Mouse (Mus musculus) cerebellum, adult 11-12 months (tissue): ENCODE data around the gene Ugt1a7c.
A peak's percentile ranks its signal among the peaks of the same experiment; 100 is the strongest.
"Not testable (repeated sequence)": the region's sequence is repeated elsewhere in the genome, so short reads cannot be mapped to it uniquely, and the experiment has no call there.

Experiments used
- DNase-seq: peaks from one replicate; pipeline ENCODE4 v3.0.0; 2022

Gene Ugt1a7c

DNA sequence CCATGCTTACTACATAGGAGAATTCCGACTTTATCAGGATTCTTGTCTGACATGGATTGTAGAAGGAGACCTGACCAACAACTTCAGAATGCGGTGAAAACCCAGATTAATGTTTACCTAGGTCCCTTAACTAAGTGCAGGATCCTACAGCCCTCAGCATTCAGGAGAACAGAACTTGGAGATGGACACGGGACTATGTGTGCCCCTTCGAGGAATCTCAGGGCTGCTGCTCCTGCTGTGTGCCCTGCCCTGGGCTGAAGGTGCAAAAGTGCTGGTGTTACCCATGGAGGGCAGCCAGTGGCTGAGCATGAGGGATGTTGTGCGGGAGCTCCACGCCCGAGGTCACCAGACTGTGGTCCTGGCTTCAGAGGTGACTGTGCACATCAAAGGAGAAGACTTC is 105.6 kb downstream of the Ugt1a7c start, which contains the start of gene Ugt1a2:
TSS of gene Ugt1a2 (plus strand) at position 146 of the 400 bp plus-strand sequence.
- no peak for DNase-seq

DNA sequence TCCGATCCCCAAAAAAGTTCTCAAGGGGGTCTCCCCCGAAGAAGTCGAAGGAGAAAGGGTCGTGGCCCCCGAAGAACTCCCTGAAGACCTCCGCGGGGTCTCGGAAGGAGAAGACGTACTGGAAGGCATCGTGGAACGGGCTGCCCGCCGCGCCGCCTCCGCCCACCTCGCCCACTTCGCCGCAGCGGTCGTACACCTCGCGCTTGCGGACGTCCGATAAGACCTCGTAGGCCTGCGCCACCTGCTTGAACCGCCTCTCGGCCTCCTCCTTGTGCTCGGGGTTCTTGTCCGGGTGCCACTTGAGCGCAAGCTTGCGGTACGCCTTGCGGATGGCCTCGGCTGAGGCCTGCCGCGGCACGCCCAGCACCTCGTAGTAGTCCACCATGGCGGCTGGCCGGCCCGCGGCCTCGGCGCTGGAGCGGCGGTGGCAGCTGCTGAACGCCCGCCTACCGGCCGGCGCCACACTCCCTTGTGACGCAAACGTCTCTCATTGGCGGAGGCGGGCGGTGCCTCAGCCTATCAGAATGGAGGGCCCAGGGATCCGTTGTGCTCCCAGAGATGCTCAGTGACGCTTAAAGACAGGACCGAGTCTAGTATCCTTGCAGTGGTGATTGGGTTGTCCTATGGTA is 110.5 kb downstream of the Ugt1a7c start, which contains the start of gene Dnajb3:
TSS of gene Dnajb3 (minus strand) at position 489 of the 629 bp plus-strand sequence.
- peak; percentile 88 for DNase-seq

DNA sequence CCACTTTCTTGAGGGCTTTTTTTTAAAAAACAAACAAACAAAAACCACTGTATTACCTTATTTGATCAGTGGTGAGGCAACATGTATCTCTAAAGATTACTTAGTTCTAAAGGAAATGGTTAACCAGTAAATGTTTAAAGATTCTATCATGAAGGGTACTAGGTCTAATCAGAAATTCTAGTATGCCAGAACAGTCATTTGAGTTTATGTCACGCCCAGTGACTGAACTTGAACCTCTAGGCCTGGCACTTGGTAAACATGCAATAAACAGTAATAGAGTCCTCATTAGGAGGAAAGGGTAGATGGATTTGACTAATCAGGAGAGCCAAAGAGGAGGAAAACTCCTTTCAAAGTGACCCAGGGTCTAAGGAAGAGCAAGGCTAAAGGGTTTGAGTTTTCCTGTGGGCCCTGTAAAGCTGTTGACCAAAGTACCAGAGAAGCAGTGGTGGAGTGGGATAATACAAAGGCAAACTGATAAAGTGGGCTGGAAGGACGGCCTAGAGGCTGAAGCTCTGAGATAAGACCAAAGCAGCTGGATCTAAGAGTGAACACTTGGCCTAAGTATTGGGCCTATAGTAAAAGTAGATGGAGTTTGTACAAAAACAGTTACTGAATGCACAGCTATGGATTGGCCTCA is 112.1 kb downstream of the Ugt1a7c start:
- DNase-seq: no peak

DNA sequence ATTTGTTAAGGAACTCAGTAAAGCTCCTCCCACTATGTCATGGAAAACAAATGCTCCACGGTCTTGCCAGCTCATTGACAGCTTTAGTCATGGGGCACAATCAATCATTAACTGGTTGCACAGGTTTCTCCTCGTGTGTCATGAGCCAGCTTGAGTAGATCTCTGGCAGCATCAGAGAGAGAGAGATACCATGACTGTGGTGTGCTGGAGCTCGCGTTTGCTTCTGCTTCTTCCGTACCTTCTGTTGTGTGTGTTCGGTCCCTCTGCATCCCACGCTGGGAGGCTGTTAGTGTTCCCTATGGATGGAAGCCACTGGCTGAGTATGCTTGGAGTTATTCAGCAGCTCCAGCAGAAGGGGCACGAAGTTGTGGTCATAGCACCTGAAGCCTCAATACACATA is 117.0 kb downstream of the Ugt1a7c start, which contains the start of gene Ugt1a1:
TSS of gene Ugt1a1 (plus strand) at position 148 of the 400 bp plus-strand sequence.
- no peak for DNase-seq

GRCm38 (mm10) chr1:88212341-88213045 is 117.6 kb downstream of the Ugt1a7c start:
- no peak for DNase-seq

- no peak for DNase-seq
Measured at GRCm38 (mm10) chr1:88213061-88213460, 118.2 kb downstream of the Ugt1a7c start.

- DNase-seq: no peak
Measured at GRCm38 (mm10) chr1:88213766-88214461, 119.1 kb downstream of the Ugt1a7c start.

GRCm38 (mm10) chr1:88214462-88214952 is 119.6 kb downstream of the Ugt1a7c start:
- DNase-seq: no peak

GRCm38 (mm10) chr1:88215466-88216380 is 120.9 kb downstream of the Ugt1a7c start:
- DNase-seq: no peak

- no peak for DNase-seq
Measured at GRCm38 (mm10) chr1:88216551-88216950, 121.7 kb downstream of the Ugt1a7c start.

DNA sequence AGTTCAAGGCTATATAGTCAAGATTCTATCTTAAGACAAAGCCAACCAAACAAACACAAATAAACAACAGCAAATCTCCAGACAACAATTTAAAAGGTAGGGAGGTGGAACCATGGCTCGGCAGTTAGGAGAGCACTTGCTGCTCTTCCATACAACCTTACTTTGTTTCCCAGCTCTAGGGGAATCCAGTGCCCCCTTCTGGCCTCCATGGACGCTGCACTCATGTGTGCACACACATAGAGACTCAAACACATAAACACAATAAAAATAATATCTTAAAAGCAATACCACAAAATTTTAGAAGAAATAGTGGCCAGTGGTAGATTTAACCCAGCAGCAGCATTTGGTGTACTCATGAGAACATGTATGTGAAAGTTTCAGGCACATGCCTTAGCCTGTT is 122.3 kb downstream of the Ugt1a7c start:
- DNase-seq: no peak

DNA sequence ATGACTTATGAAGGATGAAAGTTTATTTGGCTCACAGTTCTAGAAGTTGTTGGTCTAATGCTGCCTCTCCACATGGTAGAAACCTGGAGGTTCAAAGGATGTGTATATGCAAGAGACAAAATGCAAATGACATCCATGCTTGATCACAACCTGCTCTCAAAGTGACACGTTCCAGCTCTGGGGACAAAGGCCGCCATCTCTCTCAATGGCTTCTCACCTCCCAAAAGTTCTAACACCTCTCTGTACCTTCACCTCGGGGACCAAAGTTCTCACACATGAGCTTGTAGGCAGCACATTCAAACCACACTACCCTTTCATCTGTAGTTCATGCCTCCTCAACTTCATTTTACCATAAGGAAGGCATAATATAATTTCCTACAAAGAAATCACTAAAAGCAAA is 122.7 kb downstream of the Ugt1a7c start:
- no peak for DNase-seq

DNA sequence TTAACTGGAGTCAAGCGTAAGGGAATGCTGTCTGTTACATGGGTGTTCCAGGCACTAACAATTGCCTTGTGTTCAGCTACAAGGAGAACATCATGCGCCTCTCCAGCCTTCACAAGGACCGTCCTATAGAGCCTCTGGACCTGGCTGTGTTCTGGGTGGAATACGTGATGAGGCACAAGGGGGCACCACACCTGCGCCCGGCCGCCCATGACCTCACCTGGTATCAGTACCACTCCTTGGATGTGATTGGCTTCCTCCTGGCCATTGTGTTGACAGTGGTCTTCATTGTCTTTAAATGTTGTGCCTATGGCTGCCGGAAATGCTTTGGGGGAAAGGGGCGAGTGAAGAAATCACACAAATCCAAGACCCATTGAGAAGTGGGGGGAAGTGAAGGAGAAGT is 123.2 kb downstream of the Ugt1a7c start:
- DNase-seq: no peak

GRCm38 (mm10) chr1:88218591-88218990 is 123.7 kb downstream of the Ugt1a7c start:
- DNase-seq: no peak

DNA sequence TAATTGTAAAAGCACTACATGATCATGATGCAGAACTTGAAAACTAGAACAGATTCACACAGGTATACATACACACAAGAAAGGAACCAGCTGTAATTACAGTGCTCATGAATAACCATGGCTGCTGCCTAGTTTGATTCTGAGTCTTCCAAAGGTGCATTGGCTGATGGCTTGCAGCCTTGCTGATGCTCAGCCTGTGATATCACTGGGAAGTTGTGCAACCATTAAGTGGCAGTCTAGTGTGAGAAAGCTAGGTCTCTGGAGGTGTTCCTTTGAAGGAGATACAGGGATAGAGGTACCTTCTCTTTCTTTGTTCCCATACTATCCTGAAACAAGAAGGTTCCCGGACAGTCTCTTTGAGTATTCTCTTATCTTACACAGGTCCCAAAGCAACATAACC is 124.2 kb downstream of the Ugt1a7c start:
- DNase-seq: no peak

- no peak for DNase-seq
Measured at GRCm38 (mm10) chr1:88220336-88220735, 125.5 kb downstream of the Ugt1a7c start.

DNA sequence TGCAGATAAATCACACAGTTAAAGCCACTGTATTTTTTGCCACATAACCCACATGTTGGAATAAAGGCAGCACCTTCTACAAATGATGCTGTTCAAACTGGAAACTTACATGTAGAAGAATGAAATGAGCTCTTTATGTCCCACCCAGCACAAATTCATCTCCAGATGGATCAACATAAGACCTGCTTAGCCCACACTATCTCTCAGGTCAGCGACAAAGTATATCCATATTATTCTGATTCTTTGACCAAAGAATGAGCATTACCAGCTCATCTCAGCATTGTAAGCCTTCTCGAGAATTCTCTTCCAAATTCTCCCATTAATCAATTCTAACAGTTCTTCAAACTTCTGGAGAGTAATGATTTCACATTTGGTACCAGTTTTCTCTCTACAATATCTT is 127.4 kb downstream of the Ugt1a7c start:
- DNase-seq: no peak

- not testable (repeated sequence) for DNase-seq
Measured at GRCm38 (mm10) chr1:88223011-88223515, 128.2 kb downstream of the Ugt1a7c start.

DNA sequence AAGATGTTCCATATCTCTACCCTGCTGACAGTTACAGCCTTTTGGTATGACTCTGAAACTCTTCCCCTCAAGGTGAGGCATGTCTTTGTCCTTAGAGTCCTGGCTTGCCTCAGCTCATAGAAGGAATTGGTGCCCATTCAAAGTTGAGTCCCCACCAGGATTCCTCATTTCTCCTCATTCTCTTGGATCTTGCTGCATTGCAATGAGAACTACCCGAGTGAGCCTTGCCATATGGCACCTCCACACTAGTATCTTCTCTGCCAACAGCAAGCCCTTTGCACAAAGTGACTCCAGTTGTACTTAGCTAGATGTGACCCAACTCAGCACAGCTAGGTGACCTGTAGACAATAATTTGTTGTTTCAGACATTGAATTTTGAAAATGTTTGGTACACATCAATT is 128.7 kb downstream of the Ugt1a7c start:
- no peak for DNase-seq

- no peak for DNase-seq
Measured at GRCm38 (mm10) chr1:88224029-88224776, 129.3 kb downstream of the Ugt1a7c start.

GRCm38 (mm10) chr1:88225301-88225700 is 130.4 kb downstream of the Ugt1a7c start:
- DNase-seq: not testable (repeated sequence)
